Mouse (Mus musculus) erythroblast, embryonic 14.5 days (primary cell): ENCODE measurements around the gene Cmip. TPM values are rescaled to one million over a fixed set of nuclear protein-coding genes. Genes with fewer than 3 reads are reported as not detected.
A peak's percentile ranks its signal among the peaks of the same experiment; 100 is the strongest.
"Not testable (repeated sequence)": the region's sequence is repeated elsewhere in the genome, so short reads cannot be mapped to it uniquely, and the experiment has no call there.

Experiments
- H3K27me3 ChIP-seq: 2 replicates; pipeline ENCODE4 v1.6.1; 2012; ENCODE audit warnings: inconsistent platforms; ENCODE audit not compliant: control insufficient read depth
- H3K36me3 ChIP-seq: 2 replicates; pipeline ENCODE4 v1.6.1; 2012; ENCODE audit warnings: mild to moderate bottlenecking, inconsistent platforms; ENCODE audit not compliant: control insufficient read depth
- H3K4me1 ChIP-seq: 2 replicates; pipeline ENCODE4 v1.6.1; 2012; ENCODE audit warnings: inconsistent platforms; ENCODE audit not compliant: control insufficient read depth
- H3K4me3 ChIP-seq: replicated peaks from 2 replicates; pipeline ENCODE3; 2012; ENCODE audit warnings: moderate library complexity, mild to moderate bottlenecking, inconsistent platforms
- H3K9me3 ChIP-seq: 2 replicates; pipeline ENCODE4 v1.6.1; 2012; ENCODE audit warnings: low read length, inconsistent platforms, mixed read lengths; ENCODE audit not compliant: control insufficient read depth
- GATA1 ChIP-seq: IDR thresholded peaks from 2 replicates; pipeline ENCODE4 v1.6.1; 2012; ENCODE audit warnings: low read length, inconsistent platforms, mixed read lengths
- TAL1 ChIP-seq: IDR thresholded peaks from 3 replicates; pipeline ENCODE4 v1.6.1; 2012; ENCODE audit warnings: low read length, inconsistent platforms, mixed read lengths
- polyA plus RNA-seq: library from polyadenylated mRNA; stranded (reverse); fragments of >175 nt; gene quantifications from 2 replicates; pipeline ENCODE4 v1.2.3, GENCODE M21; 2012

The Cmip gene
- polyA plus RNA-seq, 1 experiment: 8.2 TPM

GRCm38 (mm10) chr8:117423029-117423428, 166.2 kb downstream of the Cmip start:
- Histone ChIP-seq H3K4me1 (peaks cover 5% of the 10 kb centered on the region), H3K27me3 (no peaks in the 10 kb centered on the region), H3K9me3 (no peaks in the 10 kb centered on the region), H3K36me3 (peaks cover 79% of the 10 kb centered on the region), H3K4me3 (no peak overlapping the region)
- TF ChIP-seq GATA1 (no peak), TAL1 (0 out of 3 replicates have a peak, but pooled peaks have one; percentile 6)

GRCm38 (mm10) chr8:117427816-117428215, 171.0 kb downstream of the Cmip start:
- not testable (repeated sequence) for H3K4me3 ChIP-seq, H3K9me3 ChIP-seq, H3K27me3 ChIP-seq, H3K4me1 ChIP-seq
- peaks cover 97% of the 10 kb centered on the region for H3K36me3 ChIP-seq

- Histone ChIP-seq H3K9me3 (no peaks in the 10 kb centered on the region), H3K27me3 (no peaks in the 10 kb centered on the region), H3K4me3 (no peak overlapping the region), H3K36me3 (peaks cover 97% of the 10 kb centered on the region), H3K4me1 (no peaks in the 10 kb centered on the region)
- TF ChIP-seq TAL1 (no peak), GATA1 (no peak)
Measured at GRCm38 (mm10) chr8:117428524-117429162, 171.8 kb downstream of the Cmip start.

- TF ChIP-seq GATA1 (no peak), TAL1 (no peak)
Measured at GRCm38 (mm10) chr8:117430624-117431023, 173.8 kb downstream of the Cmip start.

GRCm38 (mm10) chr8:117431554-117431953, 174.7 kb downstream of the Cmip start:
- Histone ChIP-seq H3K27me3 (no peaks in the 10 kb centered on the region), H3K4me1 (no peaks in the 10 kb centered on the region), H3K36me3 (peaks cover 97% of the 10 kb centered on the region), H3K9me3 (no peaks in the 10 kb centered on the region), H3K4me3 (no peak overlapping the region)
- TF ChIP-seq GATA1 (no peak), TAL1 (no peak)

More at GRCm38 (mm10) chr8:117430624-117431023, 173.8 kb downstream of the Cmip start:
- no peaks in the 10 kb centered on the region for H3K9me3 ChIP-seq
- H3K27me3 ChIP-seq: no peaks in the 10 kb centered on the region
- H3K36me3 ChIP-seq: peaks cover 96% of the 10 kb centered on the region
- no peaks in the 10 kb centered on the region for H3K4me1 ChIP-seq
- H3K4me3 ChIP-seq: no peak overlapping the region

GRCm38 (mm10) chr8:117432111-117432510, 175.2 kb downstream of the Cmip start:
- Histone ChIP-seq H3K4me1 (no peaks in the 10 kb centered on the region), H3K36me3 (peaks cover 97% of the 10 kb centered on the region), H3K4me3 (no peak overlapping the region), H3K27me3 (no peaks in the 10 kb centered on the region), H3K9me3 (no peaks in the 10 kb centered on the region)
- no peak for TF ChIP-seq GATA1
- no peak for TF ChIP-seq TAL1

GRCm38 (mm10) chr8:117433968-117434367, 177.1 kb downstream of the Cmip start:
- Histone ChIP-seq H3K4me1 (no peaks in the 10 kb centered on the region), H3K27me3 (no peaks in the 10 kb centered on the region), H3K4me3 (no peak overlapping the region), H3K9me3 (no peaks in the 10 kb centered on the region), H3K36me3 (peaks cover 98% of the 10 kb centered on the region)
- TF ChIP-seq TAL1 (no peak), GATA1 (no peak)

- Histone ChIP-seq H3K9me3 (no peaks in the 10 kb centered on the region), H3K4me1 (peaks cover 2% of the 10 kb centered on the region), H3K27me3 (no peaks in the 10 kb centered on the region), H3K4me3 (no peak overlapping the region), H3K36me3 (peaks cover 91% of the 10 kb centered on the region)
- no peak for TF ChIP-seq GATA1
- no peak for TF ChIP-seq TAL1
Measured at GRCm38 (mm10) chr8:117436786-117437185, 179.9 kb downstream of the Cmip start.

- H3K4me1 ChIP-seq: peaks cover 2% of the 10 kb centered on the region
- H3K36me3 ChIP-seq: peaks cover 85% of the 10 kb centered on the region
- H3K27me3 ChIP-seq: no peaks in the 10 kb centered on the region
- TF ChIP-seq TAL1: no peak
- H3K9me3 ChIP-seq: no peaks in the 10 kb centered on the region
- no peak overlapping the region for H3K4me3 ChIP-seq
Measured at GRCm38 (mm10) chr8:117437616-117438015, 180.8 kb downstream of the Cmip start.

GRCm38 (mm10) chr8:117440317-117440716, 183.5 kb downstream of the Cmip start:
- Histone ChIP-seq H3K27me3 (no peaks in the 10 kb centered on the region), H3K4me1 (peaks cover 2% of the 10 kb centered on the region), H3K4me3 (no peak overlapping the region), H3K9me3 (no peaks in the 10 kb centered on the region), H3K36me3 (peaks cover 83% of the 10 kb centered on the region)
- no peak for TF ChIP-seq GATA1
- TF ChIP-seq TAL1: no peak
